In the genomic region with DNA sequence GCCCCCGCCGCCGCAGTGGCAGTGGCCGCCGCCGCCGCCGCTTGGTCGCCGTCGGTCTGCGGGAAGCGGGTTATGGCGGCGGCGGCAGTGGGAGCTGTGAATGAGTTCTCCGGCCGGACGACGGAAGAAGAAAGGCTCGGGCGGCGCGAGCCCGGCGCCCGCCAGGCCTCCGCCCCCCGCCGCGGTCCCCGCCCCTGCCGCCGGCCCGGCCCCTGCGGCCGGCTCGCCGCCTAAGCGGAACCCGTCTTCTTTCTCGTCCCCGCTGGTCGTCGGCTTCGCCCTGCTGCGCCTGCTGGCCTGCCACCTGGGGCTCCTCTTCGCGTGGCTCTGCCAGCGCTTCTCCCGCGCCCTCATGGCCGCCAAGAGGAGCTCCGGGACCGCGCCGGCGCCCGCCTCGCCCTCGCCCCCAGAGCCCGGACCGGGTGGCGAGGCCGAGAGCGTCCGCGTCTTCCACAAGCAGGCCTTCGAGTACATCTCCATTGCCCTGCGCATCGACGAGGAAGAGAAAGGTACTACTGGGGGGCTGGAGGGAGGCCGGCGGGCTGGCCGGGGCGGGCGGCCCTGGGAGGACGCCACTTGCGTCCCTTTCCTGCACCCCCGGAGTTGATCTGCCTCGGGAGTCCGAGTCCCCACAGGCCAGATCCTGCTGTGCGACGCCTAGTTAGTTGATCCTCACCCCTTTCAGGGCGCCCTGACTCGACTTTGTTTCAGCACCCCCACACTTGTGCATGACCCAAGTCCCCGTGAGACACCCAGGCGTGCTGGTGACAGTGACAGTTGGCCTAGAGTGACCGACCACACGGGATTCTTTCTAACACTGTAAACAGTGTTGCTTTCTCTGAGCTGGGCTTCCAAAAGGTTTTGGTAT, we compare ENCODE assay signal across 8 mouse cellular contexts. TPM values are rescaled to one million over a fixed set of nuclear protein-coding genes. Genes with fewer than 3 reads are reported as not detected.
DNase-seq lines count a peak whose midpoint lies in the region; ATAC-seq lines count a peak whose summit lies in the region.

TSS of gene Spast (plus strand) at position 51 of the 868 bp plus-strand sequence.

- H3K9ac ChIP-seq in hindbrain, embryonic 15.5 days = peak within 1 kb of the TSS; percentile 96

- H3K27ac ChIP-seq in hindbrain, embryonic 15.5 days (replicated peaks) = peak within 1 kb of the TSS; percentile 97

- DNase-seq in R1 (ENCODE audit: low read depth, low spot score) = peak; percentile 61
- peak; percentile 73 to 78 for DNase-seq in cerebellum, postnatal 14 days
- DNase-seq in gastrocnemius, adult 18-20 months (ENCODE audit: low spot score) = peak; percentile 67
- peak; percentile 16 to 85 for DNase-seq in left cerebral cortex, postnatal 10 days (ENCODE audit: extremely low spot score in 1 of 2, low spot score in 2 of 2)
- peak; percentile 61 for DNase-seq in right cerebral cortex, adult 18-20 months
- peak; percentile 80 for DNase-seq in urinary bladder, adult 2 months (ENCODE audit: low spot score)

- intact Hi-C loops in left cerebral cortex, postnatal 10 days (cut with DNase I) = no loop called here

- peaks cover 41% of the 10 kb centered on the region for H3K4me1 ChIP-seq in hindbrain, embryonic 15.5 days (replicated peaks)
- peaks cover 40% of the 10 kb centered on the region for H3K4me1 ChIP-seq in megakaryocyte, embryonic 14.5 days

- H3K27me3 ChIP-seq in hindbrain, embryonic 15.5 days = no peaks in the 10 kb centered on the region
- no peaks in the 10 kb centered on the region for H3K27me3 ChIP-seq in megakaryocyte, embryonic 14.5 days (replicated peaks)

- 1% methylated on average over 40 of the region's 90 CpGs for WGBS in hindbrain, embryonic 15.5 days

- peak within 1 kb of the TSS; percentile 63 for H3K4me2 ChIP-seq in hindbrain, embryonic 15.5 days

- H3K4me3 ChIP-seq in hindbrain, embryonic 15.5 days = peak within 1 kb of the TSS; percentile 80
- H3K4me3 ChIP-seq in megakaryocyte, embryonic 14.5 days (replicated peaks) = peak within 1 kb of the TSS; percentile 98

- no peaks in the 10 kb centered on the region for H3K36me3 ChIP-seq in hindbrain, embryonic 15.5 days
- peaks cover 14% of the 10 kb centered on the region for H3K36me3 ChIP-seq in megakaryocyte, embryonic 14.5 days (replicated peaks; ENCODE audit: low read length)

- H3K9me3 ChIP-seq in hindbrain, embryonic 15.5 days = no peaks in the 10 kb centered on the region
- no peaks in the 10 kb centered on the region for H3K9me3 ChIP-seq in megakaryocyte, embryonic 14.5 days

- ATAC-seq in hindbrain, embryonic 15.5 days (ENCODE audit: low FRiP score, low read depth) = peak; percentile 70

RNA-seq across cellular contexts. Expression of gene Spast, which starts in this region (rescaled TPM):
- total RNA-seq in gastrocnemius, adult 18-20 months (2021) = 10 to 100 TPM; 45.0 to 46.1 TPM
- 34.2 and 35.5 TPM in 2 replicates for polyA plus RNA-seq in hindbrain, embryonic 15.5 days (2015; fragmentation: Nextera tagmentation; extraction: Ambion mirVana)
- total RNA-seq in left cerebral cortex, postnatal 10 days (2021) = 10 to 100 TPM; 73.4 to 78.8 TPM
- 3.9 and 15.5 TPM in 2 replicates for polyA plus RNA-seq in megakaryocyte, embryonic 14.5 days (2012; ENCODE audit: insufficient read depth, low replicate concordance)
- 11.5 and 13.1 TPM in 2 replicates for polyA plus RNA-seq in urinary bladder, adult 2 months (2012; rRNA removed)

Comparison
In these comparisons a context has a peak if more than half of its experiments do, and no peak if none do; other contexts are left out.
1. Peak in every context shown above with its lines: DNase-seq, ATAC-seq, H3K4me3 ChIP-seq and H3K27ac ChIP-seq.